Mouse (Mus musculus) megakaryocyte, embryonic 14.5 days (primary cell): ENCODE results near the gene Acap3.

Experiments
- FLI1 ChIP-seq: IDR thresholded peaks from 2 replicates; pipeline ENCODE4 v1.6.1; 2012; ENCODE audit warnings: low read length, inconsistent platforms, mixed read lengths
- GATA1 ChIP-seq: IDR thresholded peaks from 3 replicates; pipeline ENCODE4 v1.6.1; 2012; ENCODE audit warnings: mixed read lengths, low read length, inconsistent platforms, borderline replicate concordance

- no peak for TF ChIP-seq GATA1
- no peak for TF ChIP-seq FLI1
These were observed 11.6 kb downstream of the Acap3 start for GRCm38 (mm10) chr4:155903246-155903645.
